Mouse (Mus musculus): ENCODE measurements around the gene Rab3a.
A peak's percentile ranks its signal among the peaks of the same experiment; 100 is the strongest.

The Rab3a gene

DNA sequence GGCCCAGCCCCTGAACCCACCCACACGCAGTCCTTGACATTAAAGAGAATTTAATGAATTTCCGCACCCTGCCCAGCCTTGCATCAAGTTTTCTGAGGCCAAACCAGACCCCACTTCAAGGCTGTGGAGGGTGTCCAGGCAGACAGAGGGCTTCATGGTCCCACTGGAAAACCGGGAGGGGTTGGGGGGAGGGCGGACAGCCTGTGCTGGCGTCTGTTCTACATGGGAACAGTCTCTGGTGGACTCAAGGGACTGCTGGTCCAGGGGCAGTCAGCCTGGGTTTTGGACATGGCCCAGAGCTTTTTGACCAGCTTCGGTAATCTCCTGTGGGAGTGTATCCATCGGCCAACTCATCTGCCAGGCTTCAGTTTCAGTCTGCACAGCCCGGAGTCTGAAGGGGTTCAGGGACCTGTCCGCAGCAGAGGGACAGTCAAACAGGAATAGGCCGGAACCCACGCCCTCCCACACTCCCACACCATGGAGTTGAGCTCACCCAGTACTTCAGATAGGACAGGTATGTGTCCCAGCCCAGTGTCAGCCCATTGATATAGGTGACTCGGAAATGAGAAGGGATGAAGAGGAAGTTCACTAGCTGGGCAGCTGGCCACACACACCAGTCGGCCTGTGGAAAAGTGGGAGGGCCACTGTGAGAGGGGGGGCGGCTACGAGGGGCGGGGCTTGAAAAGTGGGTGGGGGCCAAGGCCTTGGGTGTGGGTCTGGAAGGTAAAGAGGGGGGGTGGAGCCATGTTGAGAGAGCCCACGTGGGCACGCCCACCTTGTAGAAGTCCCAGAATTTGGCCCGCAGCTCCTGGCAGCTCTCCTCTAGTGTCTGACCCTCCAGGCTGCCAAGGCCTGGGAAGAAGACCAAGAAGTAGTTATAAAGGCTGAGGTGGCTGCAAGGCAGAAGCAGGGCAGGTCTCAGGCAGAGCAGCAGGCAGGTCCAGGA is 4.4 kb downstream of the Rab3a start:
- DNase-seq (ENCODE audit: low spot score in 2 of 2): no peak

DNA sequence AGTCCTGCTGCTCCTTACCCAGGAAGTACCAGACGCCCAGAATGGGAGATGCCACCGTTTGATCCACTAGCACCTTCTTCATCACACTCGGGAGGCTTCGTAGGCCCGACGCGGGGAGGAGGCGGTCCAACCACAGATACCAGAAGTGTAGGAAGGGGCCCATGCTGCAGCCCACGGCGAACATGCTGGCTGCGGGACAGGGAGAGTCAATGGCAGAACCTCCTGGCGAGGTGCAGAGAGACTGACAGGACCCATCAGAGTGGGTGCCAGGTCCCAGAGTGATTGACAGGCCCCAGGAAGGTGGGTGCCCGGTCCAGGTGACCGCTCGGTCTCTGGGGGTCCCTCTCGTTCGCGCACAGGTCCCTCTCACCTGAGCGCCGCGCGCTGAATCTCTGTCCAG is 5.9 kb downstream of the Rab3a start:
- DNase-seq (ENCODE audit: low spot score in 2 of 2): no peak

DNA sequence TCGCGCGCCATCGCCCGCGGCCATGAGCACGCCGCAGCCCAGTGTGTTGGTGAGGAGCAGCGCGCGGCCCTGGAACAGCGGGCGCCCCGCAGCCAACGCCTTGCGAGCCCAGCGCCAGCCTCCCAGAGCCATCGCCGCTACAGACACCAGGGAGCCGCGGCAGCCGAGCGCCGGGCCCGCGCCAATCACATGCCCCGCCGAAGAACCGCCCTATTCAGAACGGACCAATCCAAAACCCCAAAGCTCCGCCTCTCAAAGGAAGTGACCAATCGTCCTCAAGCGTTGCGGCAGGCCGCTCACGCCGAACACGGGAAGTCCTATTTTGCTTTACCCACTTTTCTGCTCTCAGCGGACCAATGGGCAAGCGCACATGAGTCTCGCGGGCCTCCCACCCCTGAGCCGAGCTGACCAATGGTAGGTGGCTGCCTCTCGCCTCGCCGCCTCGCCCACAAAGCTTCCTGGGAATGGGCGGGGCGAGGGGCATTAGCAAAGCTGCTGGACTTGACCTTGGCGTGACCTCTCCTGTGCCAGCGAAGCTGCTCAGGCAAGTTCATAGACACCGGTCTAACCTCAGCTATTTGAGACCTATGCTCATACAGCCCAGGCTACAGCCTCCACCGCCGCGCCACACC is 6.4 kb downstream of the Rab3a start, which contains the start of gene Mpv17l2:
TSS of gene Mpv17l2 (minus strand) at position 172 of the 632 bp plus-strand sequence.
- DNase-seq (ENCODE audit: low spot score in 2 of 2): peak; percentile 82 to 90

DNA sequence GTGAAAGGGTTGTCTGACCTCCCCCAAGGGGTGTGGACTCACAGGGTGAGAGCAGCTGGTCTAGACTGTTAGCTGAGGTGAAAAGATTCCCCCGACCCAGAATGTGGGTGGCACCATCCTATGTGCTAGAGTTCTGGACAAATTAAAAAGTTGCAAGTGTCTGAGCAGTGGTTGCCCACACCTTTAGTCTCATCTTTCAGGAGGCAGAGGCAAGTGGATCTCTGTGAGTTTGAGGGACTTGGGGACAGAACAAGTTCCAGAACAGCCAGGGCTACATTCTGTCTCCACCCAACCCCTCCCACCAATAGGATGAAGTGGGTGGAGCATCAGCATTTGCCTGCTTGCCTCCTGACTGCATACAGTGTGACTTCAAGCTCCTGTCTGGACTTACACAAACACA is 7.6 kb downstream of the Rab3a start:
- no peak for DNase-seq (ENCODE audit: low spot score in 2 of 2)

DNA sequence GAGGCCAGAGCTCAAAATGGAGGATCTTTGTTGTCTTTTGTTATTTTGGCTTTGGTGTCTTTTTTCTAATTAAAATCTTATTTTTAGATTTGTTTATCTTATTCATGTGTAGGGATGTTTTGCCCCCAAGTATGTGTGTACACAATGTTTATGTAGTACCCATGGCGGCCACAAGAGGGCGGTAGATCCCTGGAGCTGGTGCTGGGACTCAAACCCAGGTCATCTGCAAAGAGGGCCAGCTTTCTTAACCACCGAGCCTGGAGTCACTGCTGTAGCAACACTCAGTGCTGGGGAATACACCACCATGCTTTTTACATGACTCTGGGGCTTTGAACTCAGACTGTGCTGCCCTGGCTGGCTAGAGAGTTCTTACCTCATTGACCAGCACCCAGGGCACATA is 8.9 kb downstream of the Rab3a start:
- peak in 1 of 2 experiments; percentile 60 for DNase-seq (ENCODE audit: low spot score in 2 of 2)

DNA sequence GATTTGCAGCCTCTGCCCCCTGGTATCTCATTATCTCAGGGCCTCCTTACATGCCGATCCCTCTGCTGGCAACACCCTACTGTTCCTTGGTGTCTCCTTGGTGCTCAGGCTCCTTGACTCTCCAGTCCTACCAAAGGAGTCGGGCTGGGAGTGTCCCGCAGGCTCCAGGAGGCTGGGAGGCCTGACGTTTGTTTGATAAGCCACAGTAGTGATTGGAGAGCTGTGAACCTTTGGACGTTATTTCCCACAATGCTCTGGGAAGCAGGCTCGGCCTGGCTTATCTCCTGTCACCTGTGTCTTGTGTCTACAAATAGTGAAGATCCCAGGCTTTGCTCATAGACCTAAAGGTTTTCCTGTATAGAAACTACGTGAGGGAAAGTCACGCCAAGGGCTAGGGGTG is 9.5 kb downstream of the Rab3a start:
- DNase-seq (ENCODE audit: low spot score in 2 of 2): no peak

DNA sequence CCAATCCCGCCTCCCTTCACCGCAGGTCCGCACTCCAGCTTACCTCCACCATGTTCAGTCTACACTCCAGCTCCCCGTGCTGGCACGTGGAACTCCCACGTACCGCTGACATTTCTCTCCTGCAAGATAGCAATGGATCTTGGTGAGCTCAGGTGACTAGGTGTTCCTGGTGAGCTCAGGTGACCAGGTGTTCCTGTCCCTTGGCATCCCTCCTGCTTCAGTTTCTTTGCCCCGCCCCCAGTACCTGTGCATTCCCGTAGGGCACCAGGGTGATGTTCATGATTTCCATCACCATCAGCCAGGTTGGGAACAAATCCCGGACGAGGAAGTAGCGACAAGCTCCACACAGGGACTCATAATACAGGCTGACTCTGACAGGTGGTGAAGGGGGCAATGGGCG is 10.2 kb downstream of the Rab3a start:
- no peak for DNase-seq (ENCODE audit: low spot score in 2 of 2)

DNA sequence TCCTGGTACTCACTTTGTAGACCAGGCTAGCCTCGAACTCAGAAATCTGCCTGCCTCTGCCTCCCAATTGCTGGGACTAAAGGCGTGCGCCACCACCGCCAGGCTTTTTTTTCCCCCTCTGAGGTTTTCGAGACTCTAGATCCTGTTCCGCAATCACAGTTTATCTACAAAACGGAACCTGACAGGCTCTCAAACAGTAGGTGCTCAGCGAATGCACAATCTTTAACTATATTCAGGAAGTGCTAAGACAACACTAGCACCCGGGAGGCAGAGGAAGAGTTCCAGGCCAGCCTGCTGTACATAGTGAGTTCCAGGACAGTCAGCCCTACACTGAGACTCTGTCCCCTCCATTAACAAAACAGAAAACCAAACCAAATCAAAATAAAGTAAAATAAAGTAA is 10.8 kb downstream of the Rab3a start:
- DNase-seq (ENCODE audit: low spot score in 2 of 2): no peak

DNA sequence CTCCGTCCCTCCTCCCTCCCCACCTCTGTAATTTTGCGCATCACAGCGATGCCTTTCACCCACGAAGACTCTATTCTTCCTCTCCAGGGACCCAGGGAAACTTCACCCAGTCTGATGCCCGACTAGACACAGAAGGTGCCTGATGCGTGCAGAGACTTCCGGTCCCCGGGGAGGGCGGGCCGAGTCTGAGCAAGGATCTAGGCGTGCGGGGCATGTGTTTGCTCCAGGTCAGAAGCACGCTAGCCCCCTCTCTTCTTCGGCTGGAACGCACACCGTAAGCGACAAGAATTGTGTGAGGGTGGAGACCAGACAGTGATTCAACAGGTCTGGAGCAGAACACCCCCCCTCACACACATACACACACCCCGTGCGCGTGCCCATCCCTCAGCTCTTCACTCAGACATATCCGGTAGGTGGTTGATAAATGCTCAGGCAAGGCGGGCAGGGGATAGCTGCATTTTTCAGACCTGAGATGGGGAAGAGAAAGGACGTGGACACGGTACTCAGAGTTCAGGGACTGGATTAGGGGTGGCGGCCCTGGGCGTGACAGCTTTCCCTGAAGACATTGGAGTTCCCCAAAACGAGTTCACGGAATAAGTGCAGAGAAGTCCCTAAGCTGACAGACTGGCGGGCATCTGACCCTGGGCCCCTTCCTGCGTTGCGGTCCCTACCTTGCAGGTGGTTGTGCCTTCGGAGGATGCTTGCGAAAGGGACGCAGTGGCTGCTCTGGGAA is 11.5 kb downstream of the Rab3a start:
- DNase-seq (ENCODE audit: low spot score in 2 of 2): no peak

DNA sequence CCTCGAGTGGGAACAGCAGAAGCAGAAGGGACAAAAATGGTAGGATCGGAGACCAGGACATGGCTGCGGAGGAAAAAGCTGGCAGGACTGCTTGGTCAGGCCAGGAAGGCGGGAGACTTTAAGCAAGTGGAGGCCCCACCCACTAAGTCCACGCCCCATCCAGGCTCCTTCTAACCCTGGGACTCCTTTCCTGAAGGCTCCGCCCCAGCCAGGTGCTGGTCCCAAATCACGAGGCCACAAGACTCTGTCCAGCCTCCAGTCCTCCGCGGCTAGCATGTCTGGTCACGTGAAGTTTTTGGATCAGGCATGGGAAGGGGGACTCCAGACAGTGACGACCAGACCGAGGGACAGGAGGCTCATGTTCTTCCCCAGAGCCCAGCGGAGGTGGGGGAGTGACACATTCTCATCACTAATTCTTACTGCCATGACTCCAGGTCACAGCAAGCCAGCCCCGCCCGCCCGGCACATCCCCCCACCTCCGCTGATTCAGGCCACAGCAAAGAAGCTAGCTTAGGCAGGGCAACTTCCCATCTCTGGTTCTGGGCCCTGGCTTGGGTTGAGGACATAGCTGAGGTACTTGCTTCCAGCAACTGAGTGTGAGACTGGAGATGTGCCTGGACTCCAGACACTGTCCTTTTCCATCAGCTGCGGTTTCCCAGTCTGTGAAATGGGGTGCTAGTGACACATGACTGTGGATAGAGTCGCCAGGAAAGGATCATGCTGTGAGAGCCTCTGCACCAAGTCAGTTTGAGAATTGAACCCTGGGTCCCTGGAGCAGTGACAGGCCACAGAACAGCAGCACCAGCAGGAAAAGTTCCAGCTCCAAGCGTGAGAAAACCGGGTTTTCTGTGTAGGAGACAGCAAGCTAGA is 12.3 kb downstream of the Rab3a start:
- no peak for DNase-seq (ENCODE audit: low spot score in 2 of 2)

DNA sequence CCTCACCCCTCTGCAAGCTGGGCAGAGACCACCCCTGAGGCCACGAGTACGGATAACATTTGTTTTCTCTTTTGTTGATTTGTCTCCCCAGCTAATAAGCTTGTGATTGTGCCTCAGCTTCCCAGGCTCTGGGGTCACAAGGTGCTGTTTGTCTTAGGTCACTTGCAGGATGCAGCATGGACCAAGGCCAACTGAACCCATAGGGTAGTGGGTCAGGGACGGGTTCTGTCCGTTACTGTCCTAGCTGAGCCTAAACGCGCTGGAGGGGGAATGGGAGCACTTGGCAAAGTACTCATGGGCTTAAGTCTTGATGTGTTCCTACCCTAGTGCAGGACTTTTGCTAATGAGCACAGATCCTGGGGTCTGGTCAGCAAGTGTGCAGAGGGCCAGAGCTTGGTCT is 13.0 kb downstream of the Rab3a start:
- no peak for DNase-seq (ENCODE audit: low spot score in 2 of 2)

DNA sequence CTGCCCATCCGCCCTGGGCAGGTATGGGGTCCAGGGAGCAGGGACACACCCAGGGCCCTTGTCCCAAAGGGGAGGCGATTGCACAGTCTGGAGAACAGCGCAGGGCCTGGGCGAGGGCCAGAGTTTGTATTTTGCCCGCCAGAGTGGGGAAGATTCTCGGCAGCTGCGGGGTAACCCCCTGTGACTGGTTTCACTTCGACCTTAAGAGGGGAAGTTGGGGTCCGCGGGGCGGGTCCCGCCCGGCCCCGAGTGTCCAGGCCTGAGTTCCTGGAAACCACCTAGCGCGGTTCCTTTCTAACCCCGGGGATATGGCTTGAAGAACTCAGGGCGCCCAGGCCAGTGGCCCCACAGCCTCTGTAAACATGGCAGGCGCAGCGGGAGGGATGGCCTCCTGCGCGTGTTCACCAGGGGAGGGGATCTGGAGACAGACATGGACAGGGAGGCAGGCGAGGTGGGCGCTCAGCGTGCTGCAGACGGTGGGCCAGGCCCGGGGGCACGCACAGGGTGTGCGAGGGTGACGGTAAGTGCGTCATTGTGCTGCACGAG is 13.8 kb downstream of the Rab3a start:
- no peak for DNase-seq (ENCODE audit: low spot score in 2 of 2)

DNA sequence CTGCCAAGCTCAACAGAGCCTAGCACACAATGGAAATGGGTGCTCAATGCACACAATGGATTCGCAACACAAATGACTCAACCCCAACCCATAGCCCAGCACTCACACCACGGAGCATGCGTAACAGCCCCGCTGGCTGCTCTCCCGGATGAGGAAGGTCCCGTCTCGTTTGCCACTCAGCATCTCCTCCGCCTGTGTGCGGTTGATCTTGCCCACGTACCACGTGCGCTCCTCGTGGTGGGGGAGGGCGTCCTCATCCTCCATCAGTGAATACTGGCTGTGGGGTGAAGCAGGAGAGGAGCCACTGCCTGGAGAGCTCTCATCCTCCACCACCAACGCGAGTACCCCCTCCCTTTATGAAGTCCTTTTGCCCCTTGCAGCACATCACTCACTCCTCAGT is 14.5 kb downstream of the Rab3a start:
- no peak for DNase-seq (ENCODE audit: low spot score in 2 of 2)

DNA sequence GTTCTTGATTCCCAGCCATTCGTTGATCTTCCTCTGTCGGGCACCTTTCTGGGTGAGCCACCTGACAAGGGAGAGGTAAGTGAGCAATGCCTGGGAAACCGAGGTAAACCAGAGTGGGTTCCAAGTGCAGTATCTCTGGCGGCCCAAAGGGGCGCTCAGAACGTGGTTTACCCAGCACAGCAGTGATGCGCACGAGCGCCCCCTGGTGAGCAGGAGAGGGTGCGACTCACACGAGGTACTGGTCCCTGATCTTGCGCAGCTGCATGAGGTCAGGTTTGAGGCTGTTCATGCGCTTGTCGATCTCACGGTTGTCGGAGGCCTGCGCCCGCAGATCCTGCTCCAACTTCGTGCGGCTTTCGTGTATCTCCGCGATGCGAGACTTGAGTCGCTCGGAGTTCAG is 14.9 kb downstream of the Rab3a start:
- peak; percentile 90 to 95 for DNase-seq (ENCODE audit: low spot score in 2 of 2)

DNA sequence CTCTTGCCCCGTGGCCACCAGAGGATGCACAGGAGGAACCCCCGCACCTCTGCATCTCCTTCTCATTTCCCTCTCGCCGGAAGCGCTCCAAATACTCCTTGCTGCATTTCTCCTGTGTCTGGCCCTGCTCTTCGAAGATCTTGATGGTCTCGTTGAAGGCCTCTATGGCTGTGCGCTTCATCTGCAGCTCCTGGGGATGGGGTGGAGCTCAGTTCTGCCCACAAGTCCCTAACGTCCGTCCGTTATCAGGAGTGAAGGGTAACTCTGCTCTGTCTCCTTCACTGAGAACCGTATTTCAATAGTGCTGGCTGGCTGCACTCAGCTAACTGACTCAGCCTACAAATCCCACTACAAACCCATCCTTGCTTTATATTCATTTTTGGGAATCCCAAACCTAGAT is 15.4 kb downstream of the Rab3a start:
- no peak for DNase-seq (ENCODE audit: low spot score in 2 of 2)

DNA sequence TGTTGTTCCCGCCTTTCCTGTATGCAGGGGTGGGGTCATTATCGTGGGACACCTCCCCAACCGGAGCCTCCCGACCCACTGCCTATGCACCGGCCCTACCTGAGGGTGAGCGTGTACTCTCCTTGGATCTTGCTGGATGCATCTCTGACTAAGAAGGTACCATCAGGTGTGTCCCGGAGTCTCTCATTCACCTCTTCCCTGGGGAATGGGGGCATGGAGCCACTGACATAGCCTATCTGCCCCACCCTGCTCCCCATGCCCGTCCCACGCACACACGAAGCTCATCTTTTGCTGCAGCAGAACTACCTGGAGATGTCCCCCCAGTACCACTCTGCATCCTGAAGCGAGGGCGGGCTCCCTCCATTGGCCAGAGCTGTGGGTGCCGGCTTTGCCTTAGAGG is 16.3 kb downstream of the Rab3a start:
- no peak for DNase-seq (ENCODE audit: low spot score in 2 of 2)

DNA sequence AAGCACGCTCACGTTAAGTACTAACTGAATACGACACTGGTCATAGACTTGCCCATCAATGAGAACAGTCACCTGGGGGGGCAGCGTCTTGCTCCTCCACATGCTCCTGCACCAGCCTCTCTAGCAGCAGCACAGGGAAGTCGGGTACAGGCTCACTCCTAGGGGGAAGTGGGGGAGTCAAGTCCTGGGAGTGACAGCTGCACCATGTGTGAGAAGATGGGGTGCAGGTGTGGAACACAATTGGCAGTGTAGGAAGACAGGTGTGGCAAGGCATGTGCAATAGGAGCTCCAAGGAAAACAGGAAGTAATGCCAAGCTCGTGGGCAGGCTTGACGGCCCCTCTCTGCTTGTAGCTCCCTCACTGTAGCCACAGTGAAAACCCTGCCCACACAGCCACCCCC is 16.7 kb downstream of the Rab3a start:
- DNase-seq (ENCODE audit: low spot score in 2 of 2): no peak

DNA sequence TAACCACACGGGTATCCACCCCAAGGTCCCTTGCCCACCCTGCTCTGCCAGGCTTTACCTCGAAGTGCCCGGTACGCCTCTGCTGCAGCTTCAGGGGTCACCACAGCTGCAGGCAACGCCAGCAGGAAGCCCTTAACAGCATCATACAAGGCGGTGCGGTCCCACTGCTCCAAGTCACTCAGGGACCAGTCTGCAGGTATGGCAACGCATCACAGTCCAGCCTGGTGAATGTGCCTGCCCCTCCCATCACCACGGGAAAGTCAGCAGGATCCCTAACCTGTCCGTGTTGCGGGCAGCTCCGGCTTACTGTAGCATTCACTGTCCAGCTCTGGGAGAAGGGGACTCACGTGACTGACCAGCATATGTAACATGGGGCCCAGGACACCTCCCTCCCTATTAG is 17.6 kb downstream of the Rab3a start:
- DNase-seq (ENCODE audit: low spot score in 2 of 2): no peak

DNA sequence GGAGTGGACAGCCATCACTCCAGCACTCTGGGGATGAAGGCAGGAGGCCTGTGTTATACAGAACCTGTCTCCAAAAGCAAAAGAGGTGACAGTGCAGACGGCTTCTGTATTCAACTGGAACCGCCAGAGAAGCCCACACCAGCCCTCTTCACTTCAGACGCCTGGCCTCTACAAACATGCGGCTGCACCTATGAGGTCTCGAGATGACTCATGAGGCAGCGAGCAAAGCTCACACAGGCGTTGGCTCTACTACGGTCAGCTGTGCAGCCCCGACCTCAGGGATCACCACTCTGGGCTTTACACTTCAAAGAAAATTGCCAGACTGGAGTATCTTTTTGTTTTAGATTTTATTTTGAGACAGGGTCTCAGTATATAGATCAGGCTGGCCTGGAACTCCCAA is 18.4 kb downstream of the Rab3a start:
- no peak for DNase-seq (ENCODE audit: low spot score in 2 of 2)

DNA sequence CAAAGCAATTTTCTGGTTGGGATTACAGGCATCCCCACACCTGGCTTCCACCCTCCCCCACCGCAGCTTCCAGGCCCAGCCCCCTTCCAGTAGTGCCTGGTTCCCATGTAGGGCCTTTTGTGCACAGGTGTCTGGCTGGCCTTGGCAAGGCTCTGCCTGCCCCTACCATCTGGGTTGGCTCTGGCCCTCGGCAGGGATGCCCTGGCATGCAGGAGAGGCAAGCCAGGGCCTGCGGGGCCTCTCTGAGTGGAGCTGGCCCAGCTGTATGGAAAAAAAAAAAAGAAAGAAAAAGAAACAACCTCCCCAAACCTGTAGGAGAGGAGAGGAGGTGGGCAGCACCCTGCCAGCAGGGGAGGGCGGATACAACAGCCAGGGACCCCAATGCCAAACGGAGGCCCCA is 18.9 kb downstream of the Rab3a start:
- DNase-seq (ENCODE audit: low spot score in 2 of 2): no peak

DNA sequence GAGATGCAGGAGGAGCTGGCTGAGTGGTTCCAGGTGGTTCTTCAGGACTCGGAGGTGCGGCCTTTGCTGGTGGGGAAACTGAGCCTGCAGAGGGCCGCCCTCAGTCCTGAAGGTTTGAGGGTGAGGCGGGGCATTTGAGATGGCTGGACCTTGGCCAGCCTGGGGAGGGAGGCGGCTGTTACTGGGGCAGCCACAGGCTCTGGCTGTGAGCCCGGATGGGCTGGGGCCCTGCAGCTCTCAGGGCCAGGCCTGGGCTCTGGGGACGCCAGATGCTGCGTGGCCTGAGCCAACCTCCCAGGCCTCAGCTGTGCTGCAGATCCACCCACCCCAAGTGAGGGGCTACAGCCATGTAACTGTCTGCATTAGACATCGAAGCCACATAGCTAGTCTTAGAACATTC is 19.4 kb downstream of the Rab3a start:
- DNase-seq (ENCODE audit: low spot score in 2 of 2): no peak

Measured in frontal cortex, postnatal 25 days (tissue).